Mouse (Mus musculus) cerebellum, adult 9-10 months (tissue): ENCODE results near the gene Eef2.
A peak's percentile ranks its signal among the peaks of the same experiment; 100 is the strongest.
"Not testable (repeated sequence)": the region's sequence is repeated elsewhere in the genome, so short reads cannot be mapped to it uniquely, and the experiment has no call there.

Source experiments
- DNase-seq: peaks from one replicate; pipeline ENCODE4 v3.0.0; 2022

Gene Eef2

GRCm38 (mm10) chr10:81151261-81151660, 25.2 kb upstream of the Eef2 start:
- no peak for DNase-seq

- no peak for DNase-seq
Measured at GRCm38 (mm10) chr10:81152609-81153008, 23.8 kb upstream of the Eef2 start.

- DNase-seq, result no peak
Measured at GRCm38 (mm10) chr10:81154313-81154712, 22.1 kb upstream of the Eef2 start.

- DNase-seq, result no peak
Measured at GRCm38 (mm10) chr10:81154736-81155135, 21.7 kb upstream of the Eef2 start.

GRCm38 (mm10) chr10:81161602-81162317, 14.7 kb upstream of the Eef2 start:
- no peak for DNase-seq

- no peak for DNase-seq
Measured at GRCm38 (mm10) chr10:81162318-81162652, 14.1 kb upstream of the Eef2 start.

- DNase-seq, result peak; percentile 81
Measured at GRCm38 (mm10) chr10:81165118-81165517, 11.3 kb upstream of the Eef2 start.

- peak; percentile 100 for DNase-seq
Measured at GRCm38 (mm10) chr10:81167200-81168086, 9.0 kb upstream of the Eef2 start, which contains the start of gene Pias4. Gene Pias4 (minus strand): TSS chr10:81167923.

- DNase-seq, result no peak
Measured at GRCm38 (mm10) chr10:81168087-81168431, 8.4 kb upstream of the Eef2 start.

- peak; percentile 86 for DNase-seq
Measured at GRCm38 (mm10) chr10:81168521-81169244, 7.7 kb upstream of the Eef2 start.

- DNase-seq, result peak; percentile 63
Measured at GRCm38 (mm10) chr10:81169411-81169900, 7.0 kb upstream of the Eef2 start.

- DNase-seq, result peak; percentile 85
Measured at GRCm38 (mm10) chr10:81173132-81173531, 3.3 kb upstream of the Eef2 start.

GRCm38 (mm10) chr10:81174617-81175344, 1.6 kb upstream of the Eef2 start:
- peak; percentile 95 for DNase-seq

GRCm38 (mm10) chr10:81175345-81175701, 1.1 kb upstream of the Eef2 start:
- not testable (repeated sequence) for DNase-seq

- no peak for DNase-seq
Measured at GRCm38 (mm10) chr10:81175936-81176465, 430 bp upstream of the Eef2 start.

GRCm38 (mm10) chr10:81177491-81177925, 1.1 kb downstream of the Eef2 start:
- peak; percentile 77 for DNase-seq

- peak; percentile 54 for DNase-seq
Measured at GRCm38 (mm10) chr10:81177958-81178712, 1.7 kb downstream of the Eef2 start.

- DNase-seq, result no peak
Measured at GRCm38 (mm10) chr10:81178927-81179326, 2.5 kb downstream of the Eef2 start.

GRCm38 (mm10) chr10:81179451-81180342, 3.3 kb downstream of the Eef2 start:
- DNase-seq, result peak; percentile 56

- DNase-seq, result peak; percentile 52
Measured at GRCm38 (mm10) chr10:81180946-81181345, 4.5 kb downstream of the Eef2 start.
